Mouse (Mus musculus): ENCODE data around the gene Gm44503. TPM values are rescaled to one million over a fixed set of nuclear protein-coding genes. Genes with fewer than 3 reads are reported as not detected.

Gene Gm44503
- total and polyA plus RNA-seq, 3 experiments, result not detected

DNA sequence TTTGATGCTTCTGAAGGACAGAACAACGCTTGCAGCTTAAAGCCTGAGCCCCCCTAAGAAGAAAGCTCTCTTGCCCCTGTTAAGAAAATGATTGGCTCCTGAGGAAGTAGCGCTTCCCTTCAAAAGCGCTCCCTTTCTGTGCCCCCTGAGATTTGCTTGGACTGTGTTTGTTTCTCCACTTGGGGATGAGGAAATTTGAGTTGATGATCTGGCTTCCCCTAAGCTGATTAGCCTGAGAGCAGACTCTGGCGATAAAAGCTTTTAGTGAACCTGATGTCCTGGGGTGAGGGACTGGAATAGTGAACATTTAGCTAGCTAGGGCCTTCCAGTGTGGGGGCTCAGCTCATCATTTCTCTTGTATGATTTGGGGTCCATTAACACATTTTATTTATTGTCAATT lies 90.3 kb downstream of the Gm44503 start:
- H3K9me3 ChIP-seq (replicated peaks; ENCODE audit: insufficient read depth, low read length), result no peaks in the 10 kb centered on the region
- peaks cover 8% of the 10 kb centered on the region for H3K79me2 ChIP-seq (ENCODE audit: control insufficient read depth, insufficient read depth, low read length, poor library complexity)
- H3K27me3 ChIP-seq (ENCODE audit: control insufficient read depth in 1 of 2, insufficient read depth in 2 of 2, low read length in 2 of 2), result no peaks in the 10 kb centered on the region
- TF ChIP-seq GATA1 (IDR thresholded peaks at IDR 0.05; ENCODE audit: low read depth, low read length), result 0 out of 2 replicates have a peak, but pooled peaks have one; percentile 7
- TF ChIP-seq USF2 (IDR thresholded peaks at IDR 0.05; ENCODE audit: borderline replicate concordance in 1 of 2, insufficient read depth in 1 of 2, low read depth in 1 of 2, low read length in 2 of 2), result no peak
- no peak for TF ChIP-seq ZMIZ1 (IDR thresholded peaks at IDR 0.05; ENCODE audit: low read depth, low read length)
- TF ChIP-seq UBTF (IDR thresholded peaks at IDR 0.05; ENCODE audit: borderline replicate concordance, insufficient read depth, low read depth, low read length), result no peak
- no peak for TF ChIP-seq HCFC1 (IDR thresholded peaks at IDR 0.05; ENCODE audit: low read depth, low read length)
- no peak overlapping the region for H3K4me3 ChIP-seq (ENCODE audit: control insufficient read depth in 1 of 2, insufficient read depth in 1 of 2, low read depth in 2 of 2, low read length in 2 of 2)
- peaks cover 0 to 27% of the 10 kb centered on the region in 2 experiments; a peak in 2 of 4 replicates for H3K36me3 ChIP-seq (ENCODE audit: control insufficient read depth in 1 of 2, insufficient read depth in 2 of 2, low read length in 2 of 2)
- H3K27ac ChIP-seq (ENCODE audit: control insufficient read depth, low read depth, low read length), result peak overlapping the region; percentile 7; the same call in 1 of the 2 replicates
- H3K4me1 ChIP-seq (ENCODE audit: control insufficient read depth in 1 of 2, insufficient read depth in 2 of 2, low read length in 2 of 2), result peaks cover 13 to 35% of the 10 kb centered on the region in 2 experiments
- H3K9ac ChIP-seq (ENCODE audit: control insufficient read depth, low read depth, low read length, poor library complexity, severe bottlenecking), result no peak overlapping the region
- peak; percentile 50 for DNase-seq (ENCODE audit: low read depth, low spot score)

DNA sequence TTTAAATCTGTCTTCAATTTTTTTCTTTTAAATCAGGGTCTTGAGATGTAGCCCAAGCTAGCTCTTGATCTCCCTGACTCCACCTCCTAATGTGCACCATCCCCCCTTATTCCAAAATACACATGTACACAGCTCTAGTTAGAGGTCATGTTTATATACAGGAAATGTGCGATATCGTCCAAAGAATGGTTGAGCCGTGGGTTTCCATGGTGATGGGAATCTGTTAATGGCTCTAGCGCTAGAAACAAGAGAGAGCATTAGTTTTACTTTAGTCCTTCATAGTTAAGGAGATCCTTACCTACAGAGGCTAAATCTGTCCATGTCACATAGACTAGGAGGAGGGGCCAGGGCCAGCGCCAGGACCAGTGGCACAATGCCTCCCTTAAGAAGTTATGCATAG lies 91.2 kb downstream of the Gm44503 start:
- DNase-seq (ENCODE audit: low read depth, low spot score), result no peak
- no peak overlapping the region for H3K27ac ChIP-seq (ENCODE audit: control insufficient read depth, low read depth, low read length)
- H3K9me3 ChIP-seq (replicated peaks; ENCODE audit: insufficient read depth, low read length), result no peaks in the 10 kb centered on the region
- H3K4me1 ChIP-seq (ENCODE audit: control insufficient read depth in 1 of 2, insufficient read depth in 2 of 2, low read length in 2 of 2), result peaks cover 13 to 35% of the 10 kb centered on the region in 2 experiments
- H3K27me3 ChIP-seq (ENCODE audit: control insufficient read depth in 1 of 2, insufficient read depth in 2 of 2, low read length in 2 of 2), result no peaks in the 10 kb centered on the region
- H3K9ac ChIP-seq (ENCODE audit: control insufficient read depth, low read depth, low read length, poor library complexity, severe bottlenecking), result no peak overlapping the region
- H3K79me2 ChIP-seq (ENCODE audit: control insufficient read depth, insufficient read depth, low read length, poor library complexity), result peaks cover 6% of the 10 kb centered on the region
- TF ChIP-seq CHD2 (IDR thresholded peaks at IDR 0.05; ENCODE audit: low read length), result no peak
- H3K36me3 ChIP-seq (ENCODE audit: control insufficient read depth in 1 of 2, insufficient read depth in 2 of 2, low read length in 2 of 2), result peaks cover 0 to 27% of the 10 kb centered on the region in 2 experiments; a peak in 2 of 4 replicates
- H3K4me3 ChIP-seq (ENCODE audit: control insufficient read depth in 1 of 2, insufficient read depth in 1 of 2, low read depth in 2 of 2, low read length in 2 of 2), result no peak overlapping the region

GRCm38 (mm10) chr9:73050606-73051005 lies 92.0 kb downstream of the Gm44503 start:
- Histone ChIP-seq H3K36me3 (ENCODE audit: control insufficient read depth in 1 of 2, insufficient read depth in 2 of 2, low read length in 2 of 2) (peaks cover 0 to 22% of the 10 kb centered on the region in 2 experiments; a peak in 2 of 4 replicates), H3K4me1 (ENCODE audit: control insufficient read depth in 1 of 2, insufficient read depth in 2 of 2, low read length in 2 of 2) (peaks cover 13 to 31% of the 10 kb centered on the region in 2 experiments)
- no peak for TF ChIP-seq ETS1 (IDR thresholded peaks at IDR 0.05; ENCODE audit: low read depth, low read length)
- TF ChIP-seq MYC (IDR thresholded peaks at IDR 0.05; ENCODE audit: low read depth, low read length), result no peak
- no peak for TF ChIP-seq TBP (IDR thresholded peaks at IDR 0.05; ENCODE audit: low read depth, low read length)
- no peak for TF ChIP-seq USF1 (IDR thresholded peaks at IDR 0.05; ENCODE audit: low read depth, low read length)
- TF ChIP-seq TCF12 (IDR thresholded peaks at IDR 0.05; ENCODE audit: low read depth, low read length), result no peak
- TF ChIP-seq SIN3A (IDR thresholded peaks at IDR 0.05; ENCODE audit: low read length), result no peak
- no peak for TF ChIP-seq E2F4 (IDR thresholded peaks at IDR 0.05; ENCODE audit: borderline replicate concordance, low read depth, low read length)
- TF ChIP-seq MAX (IDR thresholded peaks at IDR 0.05; ENCODE audit: low read length), result no peak
- no peak for TF ChIP-seq TAL1 (IDR thresholded peaks at IDR 0.05; ENCODE audit: low read length)
- TF ChIP-seq MAZ (IDR thresholded peaks at IDR 0.05; ENCODE audit: low read depth, low read length), result no peak

More at GRCm38 (mm10) chr9:73050606-73051005, 92.0 kb downstream of the Gm44503 start:
- Histone ChIP-seq H3K79me2 (ENCODE audit: control insufficient read depth, insufficient read depth, low read length, poor library complexity) (peaks cover 2% of the 10 kb centered on the region; the same call in 1 of the 2 replicates), H3K4me3 (ENCODE audit: control insufficient read depth in 1 of 2, insufficient read depth in 1 of 2, low read depth in 2 of 2, low read length in 2 of 2) (no peak overlapping the region), H3K27me3 (ENCODE audit: control insufficient read depth in 1 of 2, insufficient read depth in 2 of 2, low read length in 2 of 2) (no peaks in the 10 kb centered on the region), H3K9me3 (replicated peaks; ENCODE audit: insufficient read depth, low read length) (no peaks in the 10 kb centered on the region), H3K27ac (ENCODE audit: control insufficient read depth, low read depth, low read length) (no peak overlapping the region), H3K9ac (ENCODE audit: control insufficient read depth, low read depth, low read length, poor library complexity, severe bottlenecking) (no peak overlapping the region)
- DNase-seq (ENCODE audit: low read depth, low spot score), result no peak

Data from MEL (cell line).